Mouse (Mus musculus): ENCODE results near the gene Nupr1.
"Not testable (repeated sequence)": the region's sequence is repeated elsewhere in the genome, so short reads cannot be mapped to it uniquely, and the experiment has no call there.

Nupr1 gene

GRCm38 (mm10) chr7:126630824-126631518 lies at the start of gene Nupr1:
Gene Nupr1 (minus strand): TSS chr7:126630861.
- no peak for DNase-seq

DNA sequence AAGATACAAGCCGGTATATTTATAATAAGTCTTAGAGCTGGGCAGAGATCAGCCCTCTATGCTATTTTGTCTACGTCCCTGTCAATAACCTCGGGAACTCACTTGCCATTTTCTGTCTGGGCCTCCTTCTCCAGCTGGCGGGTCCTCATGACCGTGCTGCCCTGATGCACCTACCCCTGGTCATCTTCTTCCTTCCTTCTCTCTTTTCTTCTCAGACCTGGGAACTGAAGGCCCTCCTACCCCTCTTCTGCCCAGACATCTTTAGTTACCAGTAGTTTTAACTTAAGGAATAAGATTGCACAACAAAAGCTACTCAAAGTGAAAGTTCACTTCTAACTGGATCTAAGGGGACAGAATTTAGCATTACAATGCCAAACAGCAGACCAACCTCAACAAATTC lies 49.0 kb upstream of the Nupr1 start:
- DNase-seq: no peak

DNA sequence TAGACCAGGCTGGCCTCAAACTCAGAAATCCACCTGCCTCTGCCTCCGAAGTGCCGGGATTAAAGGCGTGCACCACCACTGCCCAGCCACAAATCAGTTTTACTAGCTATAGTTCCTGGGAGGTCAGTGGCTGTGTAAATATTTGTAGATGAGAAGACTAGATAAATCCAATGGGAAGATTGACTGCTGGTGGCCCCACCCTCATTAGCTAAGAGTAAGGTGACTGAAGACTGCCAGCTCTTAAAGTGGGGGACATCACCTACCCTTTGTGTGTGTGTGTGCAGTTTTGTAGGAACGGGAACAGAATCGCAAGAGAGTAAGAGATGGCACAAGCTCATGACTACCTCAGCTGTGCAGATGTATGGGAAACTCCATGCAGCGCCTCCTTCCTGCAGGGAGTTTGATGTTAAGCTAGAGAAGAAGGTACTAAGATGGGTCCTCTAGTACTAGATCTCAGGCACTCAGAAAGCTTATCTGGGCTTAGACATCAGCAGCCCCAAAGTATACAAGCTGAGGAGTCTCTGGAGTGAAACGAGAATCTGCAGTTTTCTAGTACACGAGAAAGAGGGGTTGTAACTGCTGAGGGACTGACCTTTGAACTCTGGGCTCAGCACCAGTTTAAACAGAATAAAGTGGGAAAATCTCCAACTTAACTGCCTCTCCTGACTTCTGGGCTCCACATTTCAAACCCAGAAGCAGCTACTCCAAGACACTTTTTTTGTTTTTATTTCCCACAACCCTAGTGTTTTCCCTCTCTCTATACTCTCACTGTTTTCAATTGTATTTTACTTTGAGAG lies 48.1 kb upstream of the Nupr1 start:
- no peak for DNase-seq

- DNase-seq: no peak
Observed at GRCm38 (mm10) chr7:126676631-126677220, 46.1 kb upstream of the Nupr1 start.

GRCm38 (mm10) chr7:126676207-126676606 lies 45.5 kb upstream of the Nupr1 start, which contains the start of gene Sult1a1:
Gene Sult1a1 (minus strand): TSS chr7:126676432.
- DNase-seq: no peak

DNA sequence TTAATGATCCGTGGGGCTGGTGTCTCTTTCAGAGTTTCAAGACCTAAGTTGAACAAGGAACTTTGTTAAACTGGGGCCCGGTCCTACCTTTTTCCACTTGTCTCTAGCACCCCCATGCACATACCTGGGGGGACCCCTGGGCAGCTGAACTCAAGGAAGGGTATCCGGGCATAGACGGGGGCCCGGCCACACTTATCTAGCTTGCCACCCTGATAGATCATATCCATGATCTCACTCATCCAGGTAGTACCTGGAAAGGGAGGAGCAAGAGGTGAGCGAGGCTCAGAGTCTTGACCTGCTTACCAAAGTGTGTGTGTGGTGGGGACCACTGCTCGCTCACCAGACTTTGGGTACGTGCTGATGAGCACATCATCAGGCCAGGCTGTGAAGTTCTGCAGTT lies 44.4 kb upstream of the Nupr1 start:
- DNase-seq: no peak

- DNase-seq: no peak
Observed at GRCm38 (mm10) chr7:126672111-126672510, 41.5 kb upstream of the Nupr1 start.

DNA sequence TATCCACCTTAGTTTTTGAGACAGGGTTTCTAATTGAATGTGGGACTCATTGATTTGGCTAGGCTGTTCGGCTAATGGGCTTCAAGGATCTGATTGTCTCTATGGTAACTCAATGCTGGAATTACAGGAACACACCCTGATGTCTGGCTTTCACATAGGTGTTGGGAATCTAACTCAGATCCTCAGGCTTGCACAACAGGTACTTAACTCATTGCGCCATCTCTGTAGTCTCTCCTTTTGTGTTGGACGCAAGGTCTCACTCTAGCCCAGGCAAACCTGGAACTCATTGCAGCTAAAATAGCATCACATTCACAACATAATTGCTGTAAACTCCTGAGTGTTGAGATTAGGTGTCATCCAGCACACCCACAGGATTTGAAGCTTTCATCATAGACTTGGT lies 39.5 kb upstream of the Nupr1 start:
- DNase-seq: no peak

DNA sequence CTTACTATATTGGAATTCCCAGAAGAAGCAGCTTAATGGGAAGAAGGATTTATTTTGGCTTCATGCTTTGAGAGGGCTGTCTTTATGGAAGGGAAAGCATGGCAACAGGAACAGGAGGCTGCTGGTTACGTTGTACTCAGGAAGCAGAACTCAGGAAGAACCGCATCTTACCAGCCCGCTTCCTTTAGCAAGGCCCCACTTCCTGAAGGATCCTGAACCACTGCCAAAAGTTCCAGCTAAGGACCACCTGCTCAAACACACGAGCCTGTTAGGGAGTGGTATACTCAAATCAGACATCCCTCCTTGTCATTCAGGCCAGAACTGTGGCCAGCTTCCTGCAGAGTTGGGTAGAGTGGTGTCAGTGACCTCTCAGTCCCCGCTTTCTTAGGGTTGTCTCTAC lies 37.8 kb upstream of the Nupr1 start:
- no peak for DNase-seq

DNA sequence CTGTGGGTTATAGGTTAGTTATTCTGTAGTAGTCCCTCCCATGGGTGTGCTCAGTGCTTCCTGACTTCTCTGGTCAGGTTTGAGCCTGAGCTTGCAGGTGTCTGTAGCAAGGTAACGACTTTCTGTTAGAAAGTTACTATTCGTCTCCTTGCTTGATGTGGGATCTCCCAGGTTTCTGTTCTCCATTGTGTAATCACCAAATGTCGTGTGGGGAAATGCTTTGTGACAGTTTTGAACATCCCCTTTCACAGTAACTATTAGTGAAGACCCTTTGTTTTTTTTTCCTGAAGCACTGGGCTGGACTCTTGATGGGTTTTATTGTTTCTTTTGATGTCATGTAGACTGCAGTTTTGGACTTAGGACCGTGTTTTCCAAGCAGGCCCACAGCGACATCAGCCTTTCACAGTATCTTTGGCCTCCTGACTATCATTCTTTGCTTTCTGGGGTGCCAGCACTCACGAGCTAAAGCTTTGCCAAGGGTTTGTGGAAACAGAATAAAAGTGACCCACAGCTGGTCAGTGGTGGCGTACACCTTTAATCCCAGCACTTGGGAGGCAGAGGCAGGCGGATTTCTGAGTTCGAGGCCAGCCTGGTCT lies 36.9 kb upstream of the Nupr1 start:
- no peak for DNase-seq

DNA sequence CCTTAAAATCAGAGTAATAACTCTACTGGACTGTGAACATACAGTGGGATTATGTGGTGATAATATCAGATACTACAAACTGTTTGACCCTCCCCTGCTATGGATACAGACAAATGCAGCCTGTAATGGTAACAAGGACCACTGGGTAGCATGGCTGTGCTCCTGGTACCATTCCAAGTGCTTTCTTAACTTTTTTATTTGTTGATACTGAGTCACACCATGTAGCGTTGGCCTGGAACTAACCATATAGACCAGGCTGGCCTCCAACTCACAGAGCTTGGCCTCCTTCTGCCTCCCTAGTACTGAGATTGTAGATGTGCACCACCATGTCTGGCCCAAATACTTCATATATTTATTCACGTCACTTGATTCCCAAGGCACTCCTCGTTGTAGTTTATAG lies 34.6 kb upstream of the Nupr1 start:
- DNase-seq: no peak

DNA sequence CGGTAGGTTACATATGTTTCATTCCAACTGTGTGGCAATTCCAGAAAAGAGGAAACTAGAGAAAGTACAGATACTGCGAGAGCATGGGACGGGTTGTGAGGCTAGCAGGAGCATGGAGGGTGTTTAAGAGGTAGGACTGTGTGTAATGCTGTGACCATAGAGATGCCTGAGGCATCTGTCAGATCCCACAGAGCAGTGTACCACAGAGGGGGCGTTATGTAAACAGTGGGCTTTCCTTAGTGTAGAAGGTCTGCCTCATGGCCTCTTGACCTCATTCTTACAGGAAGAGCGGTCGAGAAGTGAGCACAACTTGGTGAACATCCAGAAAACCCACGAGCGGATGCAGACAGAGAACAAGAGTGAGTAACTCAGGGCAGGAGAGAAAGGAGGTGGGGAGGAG lies 33.0 kb upstream of the Nupr1 start:
- no peak for DNase-seq

DNA sequence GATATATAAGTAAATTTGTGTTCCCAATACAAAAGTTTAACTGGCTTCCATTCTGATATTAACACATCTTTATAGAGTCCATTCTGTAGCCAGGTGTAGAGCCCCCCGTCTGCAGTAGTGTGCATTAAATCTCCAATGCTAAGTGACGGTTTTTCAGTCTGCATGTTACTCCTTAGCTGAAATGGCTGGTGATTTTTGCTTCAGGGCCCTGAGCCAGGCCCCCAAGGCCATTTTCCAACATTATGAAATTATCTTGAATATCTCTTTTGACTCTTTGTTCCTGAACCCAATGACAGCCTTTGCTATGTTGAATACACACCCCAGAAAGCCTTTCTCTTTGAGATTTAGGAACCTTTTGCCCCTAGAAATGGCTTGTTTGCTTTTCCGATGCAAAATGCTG lies 29.1 kb upstream of the Nupr1 start:
- DNase-seq: no peak

DNA sequence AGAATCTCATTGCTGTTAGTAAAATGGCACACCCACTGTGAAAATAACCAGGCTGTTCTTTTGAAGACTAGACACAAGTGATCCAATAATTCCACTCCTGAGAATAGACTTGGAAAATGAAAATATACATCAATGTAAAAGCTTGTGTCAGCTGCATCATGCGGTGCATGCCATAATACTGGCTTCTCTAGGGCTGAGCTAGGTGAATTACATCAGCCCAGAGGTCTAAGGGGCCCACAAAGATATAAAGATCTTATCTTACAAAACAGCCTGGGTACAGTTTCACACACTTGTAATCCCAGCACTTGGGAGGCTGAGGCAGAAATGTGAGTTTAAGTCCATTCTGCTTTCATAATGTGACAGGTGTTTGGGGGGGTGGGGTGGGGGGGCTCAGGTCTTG lies 26.9 kb upstream of the Nupr1 start:
- DNase-seq: no peak

DNA sequence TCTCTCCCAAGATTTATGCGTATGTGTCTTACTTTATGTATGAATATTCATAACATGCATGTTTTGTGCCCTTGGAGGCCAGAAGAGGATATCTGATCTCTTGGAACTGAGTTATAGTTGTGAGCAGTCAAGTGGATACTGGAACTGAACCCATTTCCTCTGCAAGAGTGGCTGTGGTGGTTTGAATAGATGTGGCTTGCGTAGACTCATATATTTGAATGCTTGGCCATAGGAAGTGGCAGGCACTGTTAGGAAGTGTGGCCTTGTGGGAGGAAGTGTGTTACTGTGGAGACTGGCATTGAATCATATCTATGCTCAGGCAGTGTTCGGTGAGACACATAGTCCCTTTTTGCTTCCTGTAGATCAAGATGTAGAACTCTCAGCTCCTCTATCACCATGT lies 25.0 kb upstream of the Nupr1 start:
- no peak for DNase-seq

DNA sequence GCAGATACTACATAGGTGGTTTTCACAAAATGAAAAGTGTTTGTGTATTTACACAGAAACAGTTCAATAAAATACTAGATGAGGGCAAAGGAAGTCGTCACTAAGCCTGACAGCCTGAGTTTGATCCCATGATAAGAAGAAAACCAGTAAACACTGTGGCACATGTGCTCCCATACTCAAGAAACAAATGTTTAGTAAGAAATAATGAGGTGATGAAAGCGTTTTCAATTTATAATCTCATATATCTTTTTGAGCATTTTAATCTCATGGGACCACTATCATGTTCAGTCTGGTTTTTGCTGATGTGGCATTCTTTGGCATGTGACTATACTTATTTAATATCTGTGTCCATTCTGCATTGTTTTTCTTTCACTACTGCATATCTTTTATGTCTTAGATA lies 23.3 kb upstream of the Nupr1 start:
- no peak for DNase-seq

- no peak for DNase-seq
Observed at GRCm38 (mm10) chr7:126650852-126651251, 20.2 kb upstream of the Nupr1 start.

DNA sequence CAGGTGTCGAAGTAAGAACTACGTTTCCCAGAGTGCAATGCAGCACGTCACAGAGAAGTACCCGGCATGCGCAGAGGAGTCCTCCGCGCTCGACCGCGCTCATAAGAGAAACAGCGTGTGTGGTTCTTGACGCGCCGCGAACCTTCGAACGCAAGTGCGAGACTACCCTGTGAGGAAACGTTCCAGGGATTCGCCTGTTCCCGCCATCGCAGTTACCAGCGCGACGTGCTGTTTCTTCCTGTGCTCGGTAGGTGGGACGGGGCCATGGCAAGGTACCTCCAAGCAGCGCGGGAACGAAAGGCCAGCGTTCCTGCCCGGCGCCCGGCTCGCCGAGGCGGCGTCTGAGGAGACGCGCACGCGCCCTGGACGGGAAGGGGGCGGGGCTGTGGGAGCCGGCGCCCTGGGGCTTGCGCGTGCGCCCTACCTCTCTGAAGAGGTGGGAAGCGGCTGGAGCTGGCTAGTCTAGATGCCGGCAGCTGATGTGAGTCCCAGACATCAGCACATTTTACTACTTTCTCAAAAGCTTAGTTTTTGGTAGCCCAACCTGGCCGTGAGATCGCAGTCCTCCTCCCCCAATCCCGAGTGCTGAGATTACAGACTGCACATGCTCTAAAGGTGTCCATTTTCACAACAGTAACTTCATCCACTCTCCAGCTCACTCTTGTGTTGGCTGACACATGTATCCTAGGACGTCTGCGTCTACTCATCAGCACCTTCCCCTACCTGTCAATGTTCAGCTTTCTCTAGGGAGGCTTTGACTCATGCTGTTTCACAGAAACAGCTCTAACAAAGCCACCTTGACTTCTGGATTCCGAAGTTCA lies 18.8 kb upstream of the Nupr1 start, which contains the start of gene Sgf29:
TSS of gene Sgf29 (plus strand) at position 79 of the 821 bp plus-strand sequence.
- peak; percentile 93 for DNase-seq

GRCm38 (mm10) chr7:126648486-126648885 lies 17.8 kb upstream of the Nupr1 start:
- no peak for DNase-seq

DNA sequence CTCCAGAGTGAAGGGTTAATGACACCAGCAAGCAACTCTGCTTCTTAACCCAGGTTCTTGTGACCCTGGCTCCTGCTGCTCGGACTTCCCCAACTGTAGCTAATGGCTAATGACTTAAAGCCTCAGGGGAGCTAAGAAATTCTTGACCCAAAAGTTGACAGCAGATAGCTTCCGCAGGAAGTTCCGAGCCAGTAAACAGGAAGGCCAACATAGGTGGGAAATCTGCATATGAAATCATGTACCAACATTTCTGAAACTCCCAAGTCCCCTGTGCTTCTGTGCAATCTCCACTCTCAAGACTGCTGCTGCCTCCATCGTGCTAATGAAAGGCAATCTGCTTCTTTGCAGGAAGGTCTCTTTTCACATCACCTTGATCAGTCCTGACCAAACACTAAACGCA lies 15.0 kb upstream of the Nupr1 start:
- no peak for DNase-seq

DNA sequence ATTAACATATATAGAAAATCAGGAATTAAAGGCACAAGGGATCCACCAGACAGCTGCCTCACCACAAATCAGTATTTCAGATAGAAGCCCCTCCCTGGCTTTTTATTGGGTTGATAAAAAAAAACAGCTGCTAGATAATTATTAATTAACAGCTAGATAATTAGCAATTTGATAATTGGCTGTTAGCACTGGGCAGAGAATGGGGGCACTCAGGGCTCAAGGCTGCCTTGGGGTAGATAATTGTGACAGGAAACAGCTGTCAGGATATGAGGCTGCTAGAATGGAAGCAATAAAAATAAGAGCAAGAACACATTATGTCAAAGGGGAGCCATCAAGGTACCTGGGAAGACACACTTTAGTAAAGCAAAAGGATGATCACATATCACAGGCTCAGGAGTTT lies 14.3 kb upstream of the Nupr1 start:
- no peak for DNase-seq

DNA sequence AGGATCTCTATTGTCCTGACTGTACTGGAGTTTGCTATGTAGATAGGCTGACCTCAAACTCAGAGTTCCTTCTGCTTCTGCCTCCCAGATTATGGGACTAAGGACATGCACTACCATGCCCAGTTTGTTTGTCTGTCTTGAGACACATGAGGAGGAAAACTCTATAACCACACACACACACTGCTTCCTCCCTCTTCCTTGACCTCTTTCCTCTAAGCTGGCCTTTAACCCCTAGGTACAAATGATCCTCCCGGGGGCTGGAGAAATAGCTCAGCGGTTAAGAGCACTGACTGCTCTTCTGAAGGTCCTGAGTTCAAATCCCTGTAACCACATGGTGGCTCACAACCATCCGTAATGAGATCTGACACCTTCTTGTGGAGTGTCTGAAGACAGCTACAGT lies 13.7 kb upstream of the Nupr1 start:
- no peak for DNase-seq

DNA sequence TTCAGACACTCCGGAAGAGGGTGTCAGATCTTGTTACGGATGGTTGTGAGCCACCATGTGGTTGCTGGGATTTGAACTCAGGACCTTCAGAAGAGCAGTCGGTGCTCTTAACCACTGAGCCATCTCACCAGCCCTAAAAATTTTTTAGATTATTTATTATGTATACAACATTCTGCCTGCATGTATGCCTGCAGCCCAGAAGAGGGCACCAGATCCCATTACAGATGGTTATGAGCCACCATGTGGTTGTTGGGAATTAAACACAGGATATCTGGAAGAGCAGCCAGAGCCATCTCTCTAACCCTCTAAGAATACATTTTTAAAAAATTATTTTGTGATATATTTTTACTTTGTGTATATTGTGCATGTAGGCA lies 12.6 kb upstream of the Nupr1 start:
- DNase-seq: not testable (repeated sequence)
